Mouse (Mus musculus) layer of hippocampus, postnatal 36 days (tissue): ENCODE data around the gene Pcnp. TPM values are rescaled to one million over a fixed set of nuclear protein-coding genes. Genes with fewer than 3 reads are reported as not detected.
"Not testable (repeated sequence)": the region's sequence is repeated elsewhere in the genome, so short reads cannot be mapped to it uniquely, and the experiment has no call there.

Experiments
- DNase-seq, 2 experiments: peaks; one replicate each; pipeline ENCODE4 v3.0.0; 2022
- total RNA-seq, 2 experiments: library from RNA; stranded (reverse); gene quantifications; 2 replicates each; pipeline ENCODE4 v1.2.3; 2021

Pcnp gene
- 100 to 1,000 TPM; 153 to 157 TPM for total RNA-seq

DNA sequence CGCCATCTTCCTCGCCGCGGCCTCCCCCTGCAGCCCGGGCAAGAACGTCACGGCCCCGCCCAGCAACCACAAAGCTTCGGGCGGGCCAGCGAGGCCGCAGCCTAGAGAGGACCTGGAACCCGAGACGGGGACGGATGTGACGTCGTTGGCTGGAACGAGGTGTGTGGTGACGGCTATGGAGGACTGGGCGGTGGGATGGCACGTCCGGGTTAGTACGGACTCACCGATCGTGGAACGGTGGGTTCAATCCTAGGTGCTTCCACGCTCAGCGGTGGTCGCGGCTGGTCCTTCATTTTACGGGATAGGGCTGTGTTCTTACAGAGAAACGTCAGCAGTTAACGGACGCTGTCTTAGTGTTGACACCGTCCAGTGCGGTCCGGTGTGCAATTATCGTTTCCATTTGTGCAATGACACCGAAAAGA lies at the start of gene Pcnp:
TSS of gene Pcnp (minus strand) at position 79 of the 422 bp plus-strand sequence.
- DNase-seq, result peak; percentile 98 to 99

GRCm38 (mm10) chr16:56076121-56076869 lies 46.8 kb upstream of the Pcnp start:
- DNase-seq, result no peak

DNA sequence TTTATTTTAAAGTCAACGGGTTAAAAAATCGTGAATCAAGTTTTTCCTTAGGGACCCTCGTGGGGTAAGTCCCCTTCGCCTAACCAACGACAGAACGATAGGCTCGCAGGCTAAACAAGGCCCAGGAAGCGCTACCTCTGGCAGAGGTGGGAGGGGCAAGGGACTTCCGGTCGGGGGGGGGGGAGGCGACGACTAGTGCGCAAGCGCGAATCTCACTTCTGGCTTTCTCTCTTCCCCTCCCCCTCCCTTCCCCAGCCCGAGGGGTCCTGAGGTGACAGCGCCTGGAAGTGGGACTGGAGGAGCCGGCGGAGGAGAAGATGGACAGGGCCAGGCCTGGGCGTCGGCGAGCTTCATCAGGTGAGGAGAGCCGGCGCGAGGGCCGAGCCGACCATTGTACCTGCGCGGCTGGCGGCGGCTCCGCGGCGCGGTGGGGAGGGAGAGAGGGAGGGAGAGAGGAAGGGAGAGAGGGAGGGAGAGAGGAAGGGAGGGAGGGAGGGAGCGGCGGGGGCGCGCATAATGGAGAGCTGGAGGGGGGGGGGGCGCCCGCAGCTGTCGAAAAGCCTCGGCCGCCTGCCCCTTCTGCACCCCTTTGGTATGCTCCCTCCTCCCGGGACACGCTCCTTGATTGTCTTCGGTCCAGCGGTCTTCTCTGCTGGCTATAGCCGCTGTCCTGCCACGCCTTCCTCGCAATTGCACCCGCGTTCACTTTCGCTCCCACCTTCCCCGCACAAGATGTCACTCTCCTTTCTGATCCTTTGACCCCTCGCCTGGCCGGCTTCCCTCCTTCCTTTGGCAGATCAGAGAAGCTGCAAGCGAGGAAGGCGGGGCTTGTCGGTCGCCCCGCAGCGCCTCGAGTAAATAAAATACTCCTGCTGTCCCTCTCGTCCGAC lies 45.9 kb upstream of the Pcnp start:
- peak; percentile 79 to 85 for DNase-seq

GRCm38 (mm10) chr16:56074565-56074964 lies 45.0 kb upstream of the Pcnp start:
- no peak for DNase-seq

DNA sequence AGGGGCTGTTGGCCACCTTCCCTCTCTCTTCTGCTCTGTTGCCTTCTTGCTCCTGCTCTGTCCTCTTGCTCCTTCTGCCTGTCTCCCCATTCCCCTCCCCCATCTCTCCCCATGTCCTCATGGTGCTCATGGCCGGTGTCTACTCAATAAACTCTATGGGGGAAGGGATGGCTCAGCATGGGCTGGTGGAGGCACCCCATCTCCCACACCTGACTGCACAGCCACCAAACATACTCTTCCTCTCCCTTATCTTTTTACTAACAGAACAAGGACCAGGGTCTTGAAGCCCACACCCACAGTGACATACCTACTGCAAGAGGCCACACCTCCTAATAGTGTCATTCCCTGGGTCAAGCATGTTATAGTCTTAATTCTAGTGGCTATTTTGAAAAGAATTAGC lies 44.6 kb upstream of the Pcnp start:
- DNase-seq, result no peak

GRCm38 (mm10) chr16:56073150-56073549 lies 43.6 kb upstream of the Pcnp start:
- DNase-seq, result not testable (repeated sequence)

GRCm38 (mm10) chr16:56072533-56072932 lies 43.0 kb upstream of the Pcnp start:
- no peak for DNase-seq

DNA sequence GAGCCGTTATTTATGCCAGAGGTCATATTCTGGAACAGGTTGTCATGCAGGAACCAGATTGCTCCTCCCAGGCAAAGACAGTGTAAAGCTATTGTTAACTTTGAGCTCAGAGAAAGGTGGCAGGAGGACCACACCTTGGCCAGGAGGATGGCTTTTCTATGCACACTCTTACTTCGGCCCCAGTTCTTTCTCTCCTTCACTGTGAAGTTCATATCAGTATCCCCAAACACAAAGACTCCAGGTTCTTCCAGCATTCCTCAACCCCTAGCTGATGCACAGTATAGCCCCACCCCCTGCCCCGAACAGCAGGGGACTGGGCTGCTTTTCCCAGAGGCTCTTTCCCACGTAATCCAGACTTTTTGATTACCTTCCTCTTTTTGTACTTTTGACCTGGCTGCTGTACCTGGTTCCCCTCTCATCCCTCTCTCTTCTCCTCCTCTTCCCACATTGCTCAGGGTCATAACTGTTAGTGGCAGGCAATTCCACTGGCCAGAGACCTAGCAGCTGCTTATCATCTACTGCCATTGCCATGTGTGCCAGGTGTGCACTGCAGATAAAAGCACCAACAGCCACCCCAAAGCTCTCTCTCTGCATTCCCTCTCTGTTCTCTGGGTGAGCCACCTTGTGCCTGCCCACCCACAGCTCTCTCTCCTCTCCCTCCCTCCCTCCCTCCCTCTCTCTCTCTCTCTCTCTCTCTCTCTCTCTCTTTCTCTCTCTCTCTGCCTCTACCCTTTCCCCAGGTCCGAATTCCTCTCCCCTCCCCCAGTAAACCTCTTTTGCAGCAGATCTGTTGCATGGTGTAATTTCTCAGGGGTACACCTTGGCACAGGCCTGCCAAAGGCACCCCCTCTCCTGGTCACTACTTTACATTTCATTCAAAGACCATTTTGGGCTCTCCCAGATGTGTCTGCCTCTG lies 42.0 kb upstream of the Pcnp start:
- no peak for DNase-seq

GRCm38 (mm10) chr16:56068523-56069070 lies 39.1 kb upstream of the Pcnp start:
- no peak for DNase-seq

DNA sequence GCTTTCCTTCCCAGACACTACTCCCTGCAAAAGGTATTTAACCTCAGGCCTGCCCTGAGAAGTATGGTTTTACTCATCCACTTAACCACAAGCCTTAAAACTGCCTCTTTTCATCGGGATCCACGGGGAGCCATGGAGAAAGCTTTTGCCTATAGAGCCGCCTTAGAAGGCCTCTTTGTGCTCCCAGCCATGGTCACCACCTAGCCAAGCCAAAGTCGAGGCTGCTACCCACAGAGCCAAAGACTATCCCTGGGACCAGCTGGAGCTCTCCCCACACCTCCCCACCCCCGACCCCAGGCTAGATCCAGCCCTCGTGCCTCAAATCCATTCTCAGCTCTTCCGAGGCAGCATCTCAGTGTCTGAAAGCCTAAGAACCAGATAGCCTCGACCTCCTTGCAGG lies 36.6 kb upstream of the Pcnp start:
- DNase-seq, result no peak

DNA sequence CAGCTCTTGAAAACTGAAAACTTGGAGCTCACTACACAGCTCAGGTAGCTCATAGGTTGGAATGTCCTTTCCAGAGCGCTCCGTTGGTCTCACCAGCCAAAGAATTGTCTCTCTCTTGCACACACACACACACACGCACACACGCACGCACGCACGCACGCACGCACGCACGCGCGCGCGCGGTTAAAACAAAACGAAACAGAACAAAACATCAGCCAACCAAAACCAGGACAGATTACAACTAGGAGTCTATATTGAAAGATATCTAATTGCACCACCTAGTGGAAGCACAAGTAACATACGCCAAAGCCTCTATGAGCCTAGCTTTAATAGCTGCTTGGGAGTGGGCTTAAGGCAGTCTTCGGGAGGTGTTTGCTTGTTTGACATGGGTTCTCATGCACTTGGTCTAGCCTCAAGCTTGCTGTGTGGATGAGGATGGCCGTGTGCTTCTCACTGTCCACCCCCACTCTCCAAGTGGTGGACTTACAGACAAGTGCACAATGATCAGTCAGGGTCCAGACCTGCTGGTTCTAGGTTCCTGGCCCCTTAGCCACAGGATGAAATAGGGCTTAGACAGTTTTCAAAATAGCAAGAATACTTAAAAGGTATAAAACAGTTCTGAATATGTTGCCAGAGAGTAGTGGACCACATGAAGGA lies 34.9 kb upstream of the Pcnp start:
- DNase-seq, result peak; percentile 41 to 52

DNA sequence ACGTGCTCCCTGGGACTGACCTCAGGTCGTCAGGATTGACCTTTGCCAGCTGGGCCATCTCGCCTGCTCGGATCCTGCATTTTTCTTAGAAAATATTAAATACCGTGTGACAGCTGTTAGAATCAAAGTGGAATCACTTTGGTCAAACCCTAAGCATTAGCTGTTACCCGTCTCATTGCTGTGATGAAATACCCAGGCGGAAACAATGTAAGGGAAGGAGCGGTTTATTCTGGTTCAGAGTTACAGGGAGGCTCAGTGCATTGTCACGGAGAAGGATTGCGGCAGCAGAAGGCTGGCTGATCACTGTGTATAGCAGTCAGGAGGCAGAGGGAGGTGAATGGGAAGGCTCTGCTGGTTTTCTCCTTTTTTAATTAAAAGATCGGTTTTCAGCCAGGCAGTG lies 33.4 kb upstream of the Pcnp start:
- no peak for DNase-seq

- DNase-seq, result no peak
These were observed 32.6 kb upstream of the Pcnp start for GRCm38 (mm10) chr16:56061995-56062594.

GRCm38 (mm10) chr16:56058151-56058550 lies 28.6 kb upstream of the Pcnp start:
- no peak for DNase-seq

DNA sequence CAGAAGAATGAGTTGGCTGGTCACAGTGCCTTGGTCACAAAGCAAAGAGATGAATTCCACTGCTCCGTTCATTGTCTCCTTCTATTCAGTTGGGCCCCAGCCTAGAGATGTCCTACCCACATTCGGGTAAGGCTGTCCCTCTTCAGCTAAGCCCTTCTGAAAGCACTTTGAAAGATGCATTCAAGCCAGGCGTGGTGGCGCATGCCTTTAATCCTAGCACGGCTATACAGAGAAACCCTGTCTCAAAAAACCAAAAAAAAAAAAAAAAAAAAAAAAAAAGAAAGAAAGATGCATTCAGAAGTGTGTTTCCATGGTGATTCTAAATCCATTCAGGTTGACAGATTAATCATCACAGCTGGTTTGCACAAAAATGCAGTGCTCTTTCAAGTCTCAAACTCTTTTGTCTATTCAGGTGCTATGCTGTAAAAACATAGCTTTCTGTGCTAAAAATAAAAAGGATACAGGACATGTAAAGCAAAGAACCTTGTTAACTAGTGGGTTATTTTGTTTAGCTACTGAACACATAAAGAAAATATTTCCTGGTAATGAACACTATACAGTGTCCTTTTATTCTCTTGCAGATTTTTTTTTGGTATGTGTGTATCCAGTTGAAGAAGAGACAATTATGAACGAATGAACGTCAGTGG lies 27.5 kb upstream of the Pcnp start:
- no peak for DNase-seq

DNA sequence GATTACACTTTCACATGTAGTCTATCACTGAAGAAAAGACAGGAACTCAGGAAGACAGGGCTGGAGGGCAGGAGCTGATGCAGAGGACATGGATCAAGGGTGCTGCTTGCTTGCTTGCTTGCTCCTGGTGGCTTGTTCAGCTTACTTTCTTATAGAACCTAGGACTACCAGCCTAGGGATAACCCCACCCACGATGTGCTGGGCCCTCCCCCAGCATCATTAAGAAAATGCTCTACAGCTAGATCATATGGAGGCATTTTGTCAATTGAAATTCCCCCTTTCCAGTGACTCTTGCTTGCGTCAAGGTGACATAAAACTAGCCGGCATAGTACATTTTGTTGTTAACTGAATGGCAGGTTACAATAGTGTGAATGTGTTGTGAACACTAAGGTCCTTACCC lies 26.4 kb upstream of the Pcnp start:
- DNase-seq, result no peak

- not testable (repeated sequence) for DNase-seq
These were observed 18.5 kb upstream of the Pcnp start, which contains the start of gene Senp7 for GRCm38 (mm10) chr16:56048038-56048437. Gene Senp7 (plus strand): TSS chr16:56048338.

- no peak for DNase-seq
These were observed 8.6 kb upstream of the Pcnp start for GRCm38 (mm10) chr16:56038090-56038489.

- peak; percentile 90 to 92 for DNase-seq
These were observed 7.8 kb upstream of the Pcnp start, which contains the start of gene Trmt10c for GRCm38 (mm10) chr16:56037138-56038010. Gene Trmt10c (minus strand): TSS chr16:56037819.
